Mouse (Mus musculus) G1E (cell line): ENCODE results near the gene Tsg101. TPM values are rescaled to one million over a fixed set of nuclear protein-coding genes. Genes with fewer than 3 reads are reported as not detected.

Experiments used
- ATAC-seq: 2 replicates; pipeline ENCODE4 v1.8.0; 2016; ENCODE audit warnings: mild to moderate bottlenecking; ENCODE audit not compliant: insufficient number of reproducible peaks, poor library complexity, low FRiP score, severe bottlenecking; ENCODE audit errors: extremely low read depth
- DNase-seq: peaks from one replicate; pipeline ENCODE4 v3.0.0; 2012; ENCODE audit warnings: low spot score
- H3K27me3 ChIP-seq: 2 replicates; pipeline ENCODE4 v1.6.1; 2012; ENCODE audit warnings: mild to moderate bottlenecking, low read length, inconsistent platforms; ENCODE audit not compliant: insufficient read depth
- H3K36me3 ChIP-seq: replicated peaks from 2 replicates; pipeline ENCODE3; 2012; ENCODE audit warnings: mild to moderate bottlenecking, inconsistent platforms
- H3K4me1 ChIP-seq: 2 replicates; pipeline ENCODE4 v1.6.1; 2012; ENCODE audit warnings: low read depth, low read length, inconsistent platforms, mixed read lengths; ENCODE audit not compliant: insufficient read depth
- H3K4me3 ChIP-seq: 2 replicates; pipeline ENCODE4 v1.5.1; 2012; ENCODE audit warnings: low read depth, mild to moderate bottlenecking, inconsistent platforms, low read length, moderate library complexity, mixed read lengths
- H3K9me3 ChIP-seq: replicated peaks from 2 replicates; pipeline ENCODE4 v1.6.1; 2012; ENCODE audit warnings: inconsistent platforms
- CTCF ChIP-seq: IDR thresholded peaks from 2 replicates; pipeline ENCODE4 v1.5.1; 2012; ENCODE audit warnings: low read depth, low read length, inconsistent platforms, mixed read lengths
- GATA1 ChIP-seq: IDR thresholded peaks from 2 replicates; pipeline ENCODE4 v1.6.1; 2012; ENCODE audit warnings: borderline replicate concordance, low read length, inconsistent platforms, mixed read lengths
- GATA2 ChIP-seq: IDR thresholded peaks from 2 replicates; pipeline ENCODE4 v1.6.1; 2012; ENCODE audit warnings: low read depth, low read length, inconsistent platforms, borderline replicate concordance
- POLR2AphosphoS5 ChIP-seq: IDR thresholded peaks from 2 replicates; pipeline ENCODE4 v1.6.1; 2012; ENCODE audit warnings: low read depth, low read length, inconsistent platforms; ENCODE audit not compliant: insufficient replicate concordance
- TAL1 ChIP-seq: conservative IDR thresholded peaks from 2 replicates; pipeline ENCODE4 v1.6.1; 2012; ENCODE audit warnings: low read depth, low read length, inconsistent platforms, mixed read lengths
- polyA plus RNA-seq: library from polyadenylated mRNA; stranded (reverse); fragments of >175 nt; gene quantifications from 2 replicates; pipeline ENCODE4 v1.2.3, GENCODE M21; 2012
- total RNA-seq, 2 experiments: library from RNA; stranded (forward) in 1 of 2; stranded (reverse) in 1 of 2; fragments of 200-1000 nt in 1 of 2; fragments of >200 nt in 1 of 2; fragmentation: Nextera tagmentation in 1 of 2; gene quantifications; 2 replicates each; pipeline ENCODE4 v1.2.3; 2014 to 2017

The Tsg101 gene
- total and polyA plus RNA-seq, 3 experiments: 42.9 to 166 (median 50.9) TPM

DNA sequence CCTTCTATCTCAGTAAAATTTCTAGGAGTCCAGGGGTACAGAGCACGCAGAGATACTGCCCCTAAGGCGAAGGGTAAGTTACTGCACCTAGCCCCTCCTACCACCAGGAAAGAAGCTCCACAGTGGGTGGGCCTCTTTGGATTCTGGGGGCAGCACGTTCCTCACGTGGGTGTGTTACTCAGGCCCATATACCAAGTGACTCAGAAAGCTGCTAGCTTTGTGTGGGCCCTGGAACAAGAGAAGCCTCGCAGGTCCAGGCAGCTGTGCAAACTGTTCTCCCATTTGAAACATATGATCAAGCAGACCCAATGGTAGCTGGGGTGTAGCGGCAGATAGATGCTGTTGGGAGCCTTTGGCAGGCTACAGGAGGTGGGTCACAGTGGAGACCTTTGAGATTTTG is 60.7 kb downstream of the Tsg101 start:
- peaks cover 22% of the 10 kb centered on the region for H3K36me3 ChIP-seq
- H3K4me1 ChIP-seq: peaks cover 24% of the 10 kb centered on the region; the same call in 1 of the 2 replicates
- ATAC-seq: no peak
- H3K9me3 ChIP-seq: 0 out of 2 replicates have a peak, but pooled peaks cover 2% of the 10 kb centered on the region
- peaks cover 12% of the 10 kb centered on the region for H3K27me3 ChIP-seq
- TF ChIP-seq TAL1: no peak
- no peak for TF ChIP-seq CTCF
- no peak for TF ChIP-seq POLR2AphosphoS5
- TF ChIP-seq GATA2: no peak
- no peak for TF ChIP-seq GATA1
- DNase-seq: no peak
- no peak overlapping the region for H3K4me3 ChIP-seq

DNA sequence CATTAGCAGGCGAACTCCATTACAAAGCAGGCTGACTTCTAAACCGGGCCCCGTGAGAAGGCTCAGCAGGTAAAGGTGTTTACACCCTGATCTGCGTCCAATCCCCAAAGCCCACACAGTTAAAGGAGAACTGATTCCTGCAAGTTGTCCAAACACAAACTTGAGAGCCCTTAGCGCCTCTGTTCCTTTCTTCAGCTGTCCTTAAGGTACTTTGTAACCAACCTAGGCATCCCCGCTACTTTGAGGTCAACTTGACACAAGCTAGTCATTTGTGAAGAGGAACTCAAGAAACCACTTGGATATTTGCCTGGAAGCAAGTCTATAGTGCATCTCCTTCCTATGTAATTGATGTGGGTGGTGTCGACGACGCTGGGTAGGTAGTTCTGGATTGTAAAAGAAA is 62.3 kb downstream of the Tsg101 start:
- no peak for ATAC-seq
- no peak overlapping the region for H3K4me3 ChIP-seq
- TF ChIP-seq TAL1: no peak
- TF ChIP-seq GATA2: no peak
- no peak for TF ChIP-seq CTCF
- TF ChIP-seq GATA1: no peak
- TF ChIP-seq POLR2AphosphoS5: peak; percentile 77; the same call in 1 of the 2 replicates
- H3K9me3 ChIP-seq: no peaks in the 10 kb centered on the region
- DNase-seq: no peak
- H3K27me3 ChIP-seq: peaks cover 5% of the 10 kb centered on the region
- H3K36me3 ChIP-seq: peaks cover 38% of the 10 kb centered on the region
- H3K4me1 ChIP-seq: peaks cover 36% of the 10 kb centered on the region

DNA sequence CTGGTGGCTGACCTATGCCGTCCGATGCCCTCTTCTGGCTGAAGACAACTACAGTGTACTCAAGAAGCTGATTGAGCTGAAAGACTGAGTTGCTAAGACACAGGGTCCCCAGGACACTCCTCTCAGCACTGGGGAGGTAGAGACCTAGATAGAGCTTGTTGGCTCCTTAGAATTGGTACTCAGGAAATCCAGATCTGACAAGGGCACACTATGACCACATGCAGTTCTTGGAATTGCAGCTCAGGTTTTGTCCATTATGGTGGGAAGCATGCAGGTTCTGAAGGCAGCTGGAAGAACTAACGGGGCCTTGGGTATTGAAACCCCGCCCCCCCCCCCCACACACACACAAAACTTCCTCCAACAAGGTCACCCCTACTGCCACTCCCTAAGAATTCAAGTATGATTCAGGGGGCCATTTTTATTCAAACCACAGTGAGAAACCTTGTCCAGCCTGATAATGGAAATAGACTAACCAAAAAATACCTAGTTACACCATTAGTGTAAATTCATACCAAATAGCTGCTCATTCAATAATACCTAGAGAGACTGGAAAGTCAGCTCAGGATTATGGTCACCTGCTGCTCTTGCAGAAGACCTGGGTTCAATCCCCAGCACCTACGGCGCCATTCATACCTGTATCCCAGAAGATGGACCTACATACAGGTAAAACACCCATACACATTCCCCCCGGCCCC is 63.8 kb downstream of the Tsg101 start:
- H3K27me3 ChIP-seq: no peaks in the 10 kb centered on the region; the same call in none of the 2 replicates
- peaks cover 48% of the 10 kb centered on the region for H3K4me1 ChIP-seq
- TF ChIP-seq GATA1: no peak
- TF ChIP-seq POLR2AphosphoS5: peak; percentile 59; the same call in 1 of the 2 replicates
- no peak for TF ChIP-seq CTCF
- H3K4me3 ChIP-seq: no peak overlapping the region
- H3K36me3 ChIP-seq: peaks cover 52% of the 10 kb centered on the region
- ATAC-seq: no peak
- no peaks in the 10 kb centered on the region for H3K9me3 ChIP-seq
- no peak for DNase-seq

DNA sequence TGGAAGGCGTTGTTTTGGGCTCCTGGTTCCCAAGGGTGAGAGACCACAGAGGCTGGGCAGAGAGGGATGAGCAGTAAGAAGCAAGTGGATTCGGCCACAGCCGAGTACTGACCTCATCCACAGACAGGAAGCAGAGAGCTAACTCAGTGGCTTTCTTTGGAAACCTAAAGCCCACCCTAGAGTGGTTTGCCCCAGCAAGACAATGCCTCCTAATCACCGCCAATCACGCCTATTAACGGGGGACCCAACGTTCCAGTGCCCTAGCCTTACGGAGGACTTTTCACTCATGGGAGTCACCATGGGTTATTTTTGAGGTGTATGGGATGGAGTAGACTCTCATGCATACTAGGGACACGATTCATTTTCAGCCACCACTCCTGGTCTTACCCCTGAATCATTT is 66.4 kb downstream of the Tsg101 start:
- Histone ChIP-seq H3K9me3 (no peaks in the 10 kb centered on the region), H3K4me1 (peaks cover 65% of the 10 kb centered on the region), H3K36me3 (peaks cover 78% of the 10 kb centered on the region), H3K4me3 (no peak overlapping the region), H3K27me3 (no peaks in the 10 kb centered on the region)
- TF ChIP-seq CTCF: no peak
- DNase-seq (no peak), ATAC-seq (no peak)

DNA sequence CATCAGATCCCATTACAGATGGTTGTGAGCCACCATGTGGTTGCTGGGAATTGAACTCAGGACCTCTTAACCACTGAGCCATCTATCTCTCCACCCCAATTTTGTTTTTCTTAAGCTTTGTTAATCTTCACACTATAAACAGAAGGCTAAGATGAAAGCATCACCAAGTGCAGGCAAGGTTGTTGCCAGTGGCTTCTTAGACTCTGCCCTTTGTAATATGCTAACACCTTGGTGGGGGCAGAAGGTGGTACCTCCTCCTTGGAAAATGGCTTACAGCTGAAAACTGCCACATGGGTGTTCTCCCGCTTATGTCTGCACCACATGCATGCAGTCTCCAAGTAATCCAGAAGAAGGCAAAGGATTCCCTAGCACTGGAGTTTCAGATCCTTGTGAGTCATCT is 67.1 kb downstream of the Tsg101 start:
- TF ChIP-seq TAL1 (no peak), POLR2AphosphoS5 (no peak; the same call in 1 of the 2 replicates), GATA2 (no peak), GATA1 (no peak), CTCF (no peak)
- Histone ChIP-seq H3K9me3 (no peaks in the 10 kb centered on the region), H3K36me3 (peaks cover 85% of the 10 kb centered on the region), H3K27me3 (no peaks in the 10 kb centered on the region), H3K4me3 (no peak overlapping the region), H3K4me1 (peaks cover 69% of the 10 kb centered on the region)
- DNase-seq (no peak), ATAC-seq (no peak)

DNA sequence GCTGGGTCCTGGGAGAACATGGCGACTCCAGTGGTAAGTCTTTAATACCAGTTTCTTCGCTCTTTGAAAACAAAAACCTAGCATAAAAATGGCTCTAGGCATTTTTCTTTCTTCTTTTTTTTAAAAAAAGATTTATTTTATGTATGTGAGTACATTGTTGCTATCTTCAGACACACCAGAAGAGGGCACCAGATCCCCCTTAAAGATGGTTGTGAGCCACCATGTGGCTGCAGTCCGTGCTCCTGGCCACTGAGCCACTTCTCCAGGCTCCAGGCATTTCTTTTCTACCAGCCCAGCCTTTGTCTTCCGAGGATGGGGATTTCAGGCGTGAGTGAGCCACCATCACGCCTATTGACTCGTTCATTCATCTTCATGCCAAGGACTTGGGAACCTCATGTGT is 68.7 kb downstream of the Tsg101 start:
- peaks cover 71% of the 10 kb centered on the region for H3K4me1 ChIP-seq
- no peak for ATAC-seq
- DNase-seq: no peak
- no peaks in the 10 kb centered on the region for H3K27me3 ChIP-seq
- peak overlapping the region; percentile 53; the same call in 1 of the 2 replicates for H3K4me3 ChIP-seq
- peaks cover 98% of the 10 kb centered on the region for H3K36me3 ChIP-seq
- TF ChIP-seq POLR2AphosphoS5 (no peak), CTCF (no peak), TAL1 (no peak), GATA1 (no peak), GATA2 (no peak)
- no peaks in the 10 kb centered on the region for H3K9me3 ChIP-seq

DNA sequence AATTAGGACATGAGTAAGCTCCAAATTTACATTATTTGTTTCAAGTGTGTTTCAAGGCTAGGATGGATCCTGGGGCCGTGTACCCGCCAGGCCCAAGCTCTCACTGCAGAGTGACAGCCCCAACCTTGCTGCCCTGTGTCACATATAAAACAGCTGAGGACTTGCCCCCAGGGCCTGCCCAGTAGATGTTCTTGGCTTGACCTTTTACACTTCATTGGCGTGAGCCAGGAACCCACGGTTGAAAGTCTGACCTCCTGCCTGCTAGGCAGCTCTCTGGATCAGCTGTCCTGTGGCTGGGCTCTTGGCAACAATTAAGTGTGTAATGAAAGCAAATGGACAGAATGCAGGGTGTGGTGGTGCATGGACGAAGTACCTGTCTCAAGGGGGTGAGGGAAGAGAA is 70.5 kb downstream of the Tsg101 start:
- DNase-seq (no peak), ATAC-seq (no peak)

More for the DNA sequence above, 70.5 kb downstream of the Tsg101 start:
- Histone ChIP-seq H3K4me3 (peak overlapping the region; percentile 96; the same call in 1 of the 2 replicates), H3K36me3 (peaks cover 83% of the 10 kb centered on the region), H3K4me1 (peaks cover 65% of the 10 kb centered on the region), H3K9me3 (no peaks in the 10 kb centered on the region), H3K27me3 (no peaks in the 10 kb centered on the region)
- TF ChIP-seq GATA2 (no peak), CTCF (no peak)
